Mouse (Mus musculus) erythroblast, embryonic 14.5 days (primary cell): ENCODE results near the gene Upb1. TPM values are rescaled to one million over a fixed set of nuclear protein-coding genes. Genes with fewer than 3 reads are reported as not detected.
"Not testable (repeated sequence)": the region's sequence is repeated elsewhere in the genome, so short reads cannot be mapped to it uniquely, and the experiment has no call there.

Experiments
- H3K27me3 ChIP-seq: 2 replicates; pipeline ENCODE4 v1.6.1; 2012; ENCODE audit warnings: inconsistent platforms; ENCODE audit not compliant: control insufficient read depth
- H3K36me3 ChIP-seq: 2 replicates; pipeline ENCODE4 v1.6.1; 2012; ENCODE audit warnings: mild to moderate bottlenecking, inconsistent platforms; ENCODE audit not compliant: control insufficient read depth
- H3K4me1 ChIP-seq: 2 replicates; pipeline ENCODE4 v1.6.1; 2012; ENCODE audit warnings: inconsistent platforms; ENCODE audit not compliant: control insufficient read depth
- H3K4me3 ChIP-seq: replicated peaks from 2 replicates; pipeline ENCODE3; 2012; ENCODE audit warnings: moderate library complexity, mild to moderate bottlenecking, inconsistent platforms
- H3K9me3 ChIP-seq: 2 replicates; pipeline ENCODE4 v1.6.1; 2012; ENCODE audit warnings: low read length, inconsistent platforms, mixed read lengths; ENCODE audit not compliant: control insufficient read depth
- GATA1 ChIP-seq: IDR thresholded peaks from 2 replicates; pipeline ENCODE4 v1.6.1; 2012; ENCODE audit warnings: low read length, inconsistent platforms, mixed read lengths
- TAL1 ChIP-seq: IDR thresholded peaks from 3 replicates; pipeline ENCODE4 v1.6.1; 2012; ENCODE audit warnings: low read length, inconsistent platforms, mixed read lengths
- polyA plus RNA-seq: library from polyadenylated mRNA; stranded (reverse); fragments of >175 nt; gene quantifications from 2 replicates; pipeline ENCODE4 v1.2.3, GENCODE M21; 2012

The Upb1 gene
- polyA plus RNA-seq, 1 experiment: not detected

- no peak overlapping the region for H3K4me3 ChIP-seq
- no peaks in the 10 kb centered on the region for H3K36me3 ChIP-seq
- TF ChIP-seq TAL1: no peak
- H3K4me1 ChIP-seq: no peaks in the 10 kb centered on the region
- H3K27me3 ChIP-seq: peaks cover 6% of the 10 kb centered on the region
- H3K9me3 ChIP-seq: no peaks in the 10 kb centered on the region
Observed at GRCm38 (mm10) chr10:75448806-75449420, 48.0 kb downstream of the Upb1 start.

- no peaks in the 10 kb centered on the region for H3K4me1 ChIP-seq
- H3K4me3 ChIP-seq: no peak overlapping the region
- no peaks in the 10 kb centered on the region for H3K9me3 ChIP-seq
- no peaks in the 10 kb centered on the region for H3K36me3 ChIP-seq
- TF ChIP-seq GATA1 (no peak), TAL1 (no peak)
- H3K27me3 ChIP-seq: peaks cover 6% of the 10 kb centered on the region
Observed at GRCm38 (mm10) chr10:75450331-75450730, 49.4 kb downstream of the Upb1 start.

GRCm38 (mm10) chr10:75451036-75451786, 50.3 kb downstream of the Upb1 start:
- H3K4me1 ChIP-seq: no peaks in the 10 kb centered on the region
- H3K4me3 ChIP-seq: no peak overlapping the region
- H3K9me3 ChIP-seq: no peaks in the 10 kb centered on the region
- peaks cover 6% of the 10 kb centered on the region for H3K27me3 ChIP-seq
- H3K36me3 ChIP-seq: no peaks in the 10 kb centered on the region
- no peak for TF ChIP-seq GATA1
- no peak for TF ChIP-seq TAL1

- not testable (repeated sequence) for H3K36me3 ChIP-seq, H3K27me3 ChIP-seq, H3K4me1 ChIP-seq, H3K9me3 ChIP-seq, H3K4me3 ChIP-seq
Observed at GRCm38 (mm10) chr10:75456061-75456831, 55.3 kb downstream of the Upb1 start.

- no peaks in the 10 kb centered on the region for H3K4me1 ChIP-seq
- no peaks in the 10 kb centered on the region for H3K9me3 ChIP-seq
- H3K36me3 ChIP-seq: no peaks in the 10 kb centered on the region
- no peak overlapping the region for H3K4me3 ChIP-seq
- no peaks in the 10 kb centered on the region for H3K27me3 ChIP-seq
- TF ChIP-seq GATA1 (no peak), TAL1 (no peak)
Observed at GRCm38 (mm10) chr10:75457852-75458251, 56.9 kb downstream of the Upb1 start.

GRCm38 (mm10) chr10:75458329-75458728, 57.4 kb downstream of the Upb1 start:
- Histone ChIP-seq H3K4me1 (no peaks in the 10 kb centered on the region), H3K36me3 (no peaks in the 10 kb centered on the region), H3K4me3 (no peak overlapping the region), H3K9me3 (no peaks in the 10 kb centered on the region), H3K27me3 (no peaks in the 10 kb centered on the region)
- no peak for TF ChIP-seq GATA1
- no peak for TF ChIP-seq TAL1

- Histone ChIP-seq H3K9me3 (no peaks in the 10 kb centered on the region), H3K4me3 (no peak overlapping the region), H3K4me1 (no peaks in the 10 kb centered on the region), H3K27me3 (no peaks in the 10 kb centered on the region), H3K36me3 (no peaks in the 10 kb centered on the region)
- TF ChIP-seq TAL1 (no peak), GATA1 (no peak)
Observed at GRCm38 (mm10) chr10:75462728-75463127, 61.8 kb downstream of the Upb1 start.

- Histone ChIP-seq H3K9me3 (no peaks in the 10 kb centered on the region), H3K4me3 (no peak overlapping the region), H3K4me1 (no peaks in the 10 kb centered on the region), H3K27me3 (no peaks in the 10 kb centered on the region), H3K36me3 (no peaks in the 10 kb centered on the region)
- TF ChIP-seq GATA1 (no peak), TAL1 (no peak)
Observed at GRCm38 (mm10) chr10:75465781-75466550, 65.1 kb downstream of the Upb1 start.

GRCm38 (mm10) chr10:75473411-75473810, 72.5 kb downstream of the Upb1 start:
- H3K4me1 ChIP-seq: no peaks in the 10 kb centered on the region
- no peaks in the 10 kb centered on the region for H3K36me3 ChIP-seq
- no peaks in the 10 kb centered on the region for H3K27me3 ChIP-seq
- TF ChIP-seq TAL1 (no peak), GATA1 (no peak)
- H3K9me3 ChIP-seq: no peaks in the 10 kb centered on the region
- no peak overlapping the region for H3K4me3 ChIP-seq
